Mouse (Mus musculus): Measurements from ENCODE around the gene Il34. TPM values are rescaled to one million over a fixed set of nuclear protein-coding genes. Genes with fewer than 3 reads are reported as not detected.

Il34 gene
- polyA plus RNA-seq, 1 experiment from 2014 or later, result 4.5 TPM

DNA sequence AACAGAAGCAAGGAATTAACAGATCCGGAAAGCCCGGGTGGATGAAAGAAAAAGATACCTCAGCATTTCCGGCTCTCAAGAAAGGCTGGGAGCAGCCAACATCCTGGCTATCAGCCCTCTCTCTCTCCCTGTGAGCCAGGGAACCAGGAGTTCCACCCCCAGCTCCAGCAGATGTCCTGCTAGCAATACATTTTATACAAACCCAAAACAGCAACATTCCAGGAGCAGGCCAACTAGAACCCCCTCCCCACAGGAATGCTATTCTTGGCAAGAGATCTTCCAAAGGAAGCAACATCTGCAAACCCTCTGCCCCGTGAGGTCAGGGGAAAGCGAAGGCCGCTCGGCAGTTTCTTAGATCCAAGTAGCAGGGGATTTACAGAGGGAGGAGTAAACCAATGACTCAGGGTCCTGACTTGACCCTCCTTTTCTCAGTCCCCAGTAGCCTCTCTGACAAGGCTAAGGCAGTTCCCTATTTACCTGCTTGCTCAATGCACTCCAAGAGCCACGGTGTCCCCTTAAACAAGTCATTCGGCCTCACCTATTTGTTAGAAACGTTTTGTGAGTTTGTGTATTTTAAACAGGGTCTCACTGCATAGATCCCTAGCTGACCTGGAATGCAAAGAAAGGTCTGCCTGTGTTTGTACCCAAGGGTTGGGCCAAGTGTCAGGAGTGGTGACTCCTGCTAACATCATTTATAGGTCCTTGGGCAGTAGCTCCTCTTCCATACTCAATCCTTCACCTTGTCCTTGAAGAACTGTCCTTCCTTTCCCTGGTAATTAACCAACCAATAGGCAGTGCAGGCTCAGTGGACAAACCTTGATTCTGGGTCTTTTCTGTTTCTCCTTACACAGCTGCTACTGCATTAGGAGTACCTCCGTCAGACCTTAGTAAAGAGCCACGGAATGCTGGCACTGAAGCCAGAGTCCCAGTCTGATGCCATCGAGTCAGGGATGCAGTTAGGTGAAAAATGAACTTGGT is 3.1 kb upstream of the Il34 start:
- peak; percentile 73; the same call in 1 of the 2 replicates for ATAC-seq (ENCODE audit: borderline replicate concordance, extremely low read depth, low FRiP score, low TSS enrichment)
- Histone ChIP-seq H3K9me3 (no peaks in the 10 kb centered on the region), H3K4me2 (no peak overlapping the region), H3K4me1 (peaks cover 36% of the 10 kb centered on the region), H3K27me3 (no peaks in the 10 kb centered on the region), H3K27ac (peak overlapping the region; percentile 65), H3K4me3 (no peak overlapping the region), H3K36me3 (peaks cover 49% of the 10 kb centered on the region), H3K9ac (no peak overlapping the region)
- 34% methylated on average over 13 of the region's 13 CpGs for WGBS

DNA sequence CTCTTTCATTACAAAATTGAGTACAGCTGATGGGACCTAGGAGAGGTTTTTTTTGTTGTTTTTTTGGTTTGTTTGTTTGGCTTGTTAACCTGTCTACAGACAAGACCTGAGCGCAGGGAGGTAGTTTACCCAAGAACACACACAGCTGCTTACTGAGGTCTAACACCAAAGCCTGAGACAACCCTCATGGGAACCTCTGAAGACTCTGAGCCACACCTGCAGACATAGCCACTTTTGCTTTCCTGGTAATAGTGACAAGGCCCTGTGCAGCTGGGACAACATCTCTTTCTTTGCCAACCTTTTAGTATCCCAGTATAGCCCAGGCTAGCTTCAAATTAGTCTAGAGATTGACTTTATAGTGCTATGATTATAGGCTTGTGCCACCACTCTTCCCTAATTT is 422 bp upstream of the Il34 start:
- 0 out of 2 replicates have a peak overlapping the region, but pooled peaks have one; percentile 70 for H3K27ac ChIP-seq
- no peak for ATAC-seq (ENCODE audit: borderline replicate concordance, extremely low read depth, low FRiP score, low TSS enrichment)
- H3K4me1 ChIP-seq, result peaks cover 36% of the 10 kb centered on the region
- no peak overlapping the region for H3K9ac ChIP-seq
- no peaks in the 10 kb centered on the region for H3K27me3 ChIP-seq
- H3K9me3 ChIP-seq, result no peaks in the 10 kb centered on the region
- peaks cover 23% of the 10 kb centered on the region for H3K36me3 ChIP-seq
- H3K4me2 ChIP-seq, result no peak overlapping the region; the same call in 1 of the 2 replicates
- no peak overlapping the region for H3K4me3 ChIP-seq
- WGBS, result 79% methylated on average over 1 of the region's 1 CpGs

DNA sequence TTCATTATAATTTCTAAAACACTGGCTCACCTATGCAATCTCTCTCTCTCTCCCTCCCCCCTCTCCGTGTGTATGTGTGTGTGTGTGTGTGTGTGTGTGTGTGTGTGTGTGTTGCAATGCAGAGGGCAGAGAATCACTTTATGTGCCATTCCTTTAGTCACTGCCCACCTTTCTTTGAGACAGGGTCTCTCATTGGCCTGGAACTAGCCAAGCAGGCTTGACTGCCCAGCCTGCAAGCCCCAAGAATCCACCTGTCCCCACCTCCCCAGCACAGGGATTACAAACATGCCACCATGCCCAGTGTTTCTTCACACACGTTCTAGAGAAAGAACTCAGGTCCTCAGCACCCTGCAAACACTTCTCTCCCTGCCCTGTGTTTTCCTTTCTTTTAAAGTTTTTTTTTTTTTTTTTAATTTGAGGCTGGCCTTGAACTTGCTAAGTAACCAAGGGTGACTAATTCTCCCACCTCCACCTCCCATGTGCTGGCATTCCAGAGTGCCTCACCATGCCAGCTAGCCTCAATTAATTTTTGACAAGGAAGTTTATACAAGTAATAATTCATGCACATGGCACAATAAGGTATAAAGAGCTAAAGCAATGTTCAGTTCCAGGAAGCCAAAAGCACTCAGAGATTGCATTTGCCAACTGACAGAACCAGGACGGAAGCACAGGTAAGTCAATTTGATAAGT is 754 bp downstream of the Il34 start:
- Histone ChIP-seq H3K9ac (no peak overlapping the region), H3K4me3 (peak overlapping the region; percentile 21; the same call in 1 of the 2 replicates), H3K4me2 (peak overlapping the region; percentile 49), H3K36me3 (peaks cover 11% of the 10 kb centered on the region), H3K27me3 (no peaks in the 10 kb centered on the region), H3K9me3 (no peaks in the 10 kb centered on the region), H3K27ac (peak overlapping the region; percentile 70), H3K4me1 (peaks cover 36% of the 10 kb centered on the region)
- WGBS, result 38% methylated on average over 3 of the region's 3 CpGs
- no peak for ATAC-seq (ENCODE audit: borderline replicate concordance, extremely low read depth, low FRiP score, low TSS enrichment)

DNA sequence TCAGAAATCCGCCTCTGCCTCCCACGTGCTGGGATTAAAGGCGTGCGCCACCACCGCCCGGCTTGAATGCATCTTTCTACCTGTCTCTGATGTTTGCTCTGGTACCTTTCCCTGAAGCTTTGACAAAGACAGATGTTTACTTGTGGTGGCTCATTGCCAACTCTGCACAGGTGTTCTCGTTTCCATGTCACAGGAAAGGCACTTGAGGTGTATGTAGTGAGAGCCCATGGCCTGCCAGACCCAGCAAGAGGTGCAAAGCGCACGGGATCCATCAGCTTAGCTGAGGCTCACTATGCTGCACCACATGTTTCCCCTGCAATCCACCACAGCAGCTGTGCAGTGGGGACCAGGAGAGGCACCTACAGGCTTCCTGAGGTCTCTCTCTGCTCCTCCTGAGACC is 1.9 kb downstream of the Il34 start:
- H3K36me3 ChIP-seq, result no peaks in the 10 kb centered on the region; the same call in 1 of the 2 replicates
- ATAC-seq (ENCODE audit: borderline replicate concordance, extremely low read depth, low FRiP score, low TSS enrichment), result no peak
- H3K9ac ChIP-seq, result no peak overlapping the region
- peaks cover 25% of the 10 kb centered on the region for H3K4me1 ChIP-seq
- H3K9me3 ChIP-seq, result no peaks in the 10 kb centered on the region
- no peak overlapping the region for H3K4me2 ChIP-seq
- no peaks in the 10 kb centered on the region for H3K27me3 ChIP-seq
- 83% methylated on average over 9 of the region's 9 CpGs for WGBS
- no peak overlapping the region for H3K4me3 ChIP-seq
- H3K27ac ChIP-seq, result 0 out of 2 replicates have a peak overlapping the region, but pooled peaks have one; percentile 2

DNA sequence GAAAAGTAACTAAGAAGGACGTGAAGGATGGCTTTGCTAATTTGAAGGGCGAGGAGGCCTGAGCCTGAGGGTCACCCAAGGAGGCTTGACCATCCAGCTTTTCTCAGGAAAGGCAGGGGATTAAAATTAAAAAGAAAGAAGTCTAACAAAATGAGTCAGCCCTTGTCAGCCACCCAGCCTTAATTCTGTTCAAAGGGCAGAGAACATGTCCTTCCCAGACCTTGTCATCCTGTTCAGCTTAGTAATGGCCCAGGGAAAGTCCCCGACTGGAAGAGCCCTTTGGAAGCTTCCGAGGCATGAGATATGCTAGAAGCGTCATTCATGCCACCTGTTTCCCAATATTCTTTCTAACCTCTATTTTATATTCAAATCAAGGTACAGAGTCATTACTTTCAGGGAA is 2.7 kb downstream of the Il34 start:
- no peak for ATAC-seq (ENCODE audit: borderline replicate concordance, extremely low read depth, low FRiP score, low TSS enrichment)
- Histone ChIP-seq H3K4me1 (peaks cover 17% of the 10 kb centered on the region), H3K9me3 (no peaks in the 10 kb centered on the region), H3K36me3 (no peaks in the 10 kb centered on the region), H3K4me3 (no peak overlapping the region), H3K9ac (no peak overlapping the region), H3K27ac (no peak overlapping the region), H3K27me3 (no peaks in the 10 kb centered on the region), H3K4me2 (no peak overlapping the region)
- 79% methylated on average over 5 of the region's 5 CpGs for WGBS

DNA sequence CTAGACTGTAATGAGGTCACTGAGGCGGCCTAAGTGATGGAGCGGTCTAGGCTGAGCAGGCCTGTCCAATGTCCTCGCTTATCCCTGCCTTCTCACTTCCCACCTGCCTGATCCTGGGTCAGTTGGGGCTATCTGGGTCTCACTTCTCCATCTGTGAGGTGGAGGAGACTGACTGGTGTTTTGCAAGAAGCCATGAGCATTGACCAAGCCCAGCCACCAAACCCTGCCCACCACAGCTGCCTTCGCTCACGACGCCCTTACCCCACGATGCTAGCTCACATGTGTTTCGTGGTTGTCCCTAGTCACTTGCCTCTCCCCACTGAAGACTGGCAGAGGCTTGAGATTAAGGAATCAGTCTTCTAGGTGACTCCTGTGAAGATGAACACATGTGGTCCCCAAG is 8.6 kb downstream of the Il34 start:
- Histone ChIP-seq H3K4me2 (no peak overlapping the region), H3K9ac (no peak overlapping the region), H3K27ac (no peak overlapping the region), H3K4me3 (no peak overlapping the region), H3K4me1 (peaks cover 18% of the 10 kb centered on the region), H3K27me3 (no peaks in the 10 kb centered on the region), H3K9me3 (peaks cover 4% of the 10 kb centered on the region; the same call in 1 of the 2 replicates), H3K36me3 (no peaks in the 10 kb centered on the region)
- no peak for ATAC-seq (ENCODE audit: borderline replicate concordance, extremely low read depth, low FRiP score, low TSS enrichment)
- 88% methylated on average over 8 of the region's 8 CpGs for WGBS

DNA sequence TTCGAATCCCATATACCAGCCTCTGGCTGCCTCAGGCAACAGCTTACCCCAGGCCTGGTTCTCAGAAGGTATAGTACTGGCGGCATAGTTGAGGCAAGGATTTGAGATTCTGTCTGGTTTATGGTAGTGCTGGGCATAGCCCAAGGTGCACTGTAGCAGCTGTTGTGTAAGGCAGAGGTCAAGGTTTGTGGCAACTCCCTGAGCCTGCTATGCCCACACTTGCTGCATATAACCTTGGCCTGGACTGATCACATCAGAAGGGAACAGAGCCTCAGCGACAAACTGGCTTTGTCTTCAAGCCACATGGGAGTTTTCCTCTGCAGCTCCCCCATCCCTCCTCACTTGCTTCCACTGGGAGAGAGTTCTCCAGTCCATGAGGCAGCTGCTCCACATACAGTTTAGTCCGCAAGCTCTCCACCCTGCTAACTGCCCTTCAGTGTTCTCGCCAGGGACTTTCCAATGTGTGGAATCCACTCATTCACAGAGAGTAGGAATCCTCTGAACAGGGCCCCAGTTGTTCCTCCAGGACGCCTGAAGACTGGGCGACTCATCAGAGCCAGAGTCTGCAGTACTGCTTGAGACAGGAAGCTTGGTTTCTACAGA is 11.3 kb downstream of the Il34 start:
- H3K9ac ChIP-seq, result no peak overlapping the region
- peaks cover 34% of the 10 kb centered on the region for H3K4me1 ChIP-seq
- WGBS, result 84% methylated on average over 7 of the region's 7 CpGs
- H3K27me3 ChIP-seq, result no peaks in the 10 kb centered on the region
- H3K9me3 ChIP-seq, result peaks cover 4% of the 10 kb centered on the region; the same call in 1 of the 2 replicates
- no peak overlapping the region for H3K4me2 ChIP-seq
- ATAC-seq (ENCODE audit: borderline replicate concordance, extremely low read depth, low FRiP score, low TSS enrichment), result no peak
- no peaks in the 10 kb centered on the region for H3K36me3 ChIP-seq
- no peak overlapping the region for H3K4me3 ChIP-seq
- H3K27ac ChIP-seq, result no peak overlapping the region; the same call in 1 of the 2 replicates

DNA sequence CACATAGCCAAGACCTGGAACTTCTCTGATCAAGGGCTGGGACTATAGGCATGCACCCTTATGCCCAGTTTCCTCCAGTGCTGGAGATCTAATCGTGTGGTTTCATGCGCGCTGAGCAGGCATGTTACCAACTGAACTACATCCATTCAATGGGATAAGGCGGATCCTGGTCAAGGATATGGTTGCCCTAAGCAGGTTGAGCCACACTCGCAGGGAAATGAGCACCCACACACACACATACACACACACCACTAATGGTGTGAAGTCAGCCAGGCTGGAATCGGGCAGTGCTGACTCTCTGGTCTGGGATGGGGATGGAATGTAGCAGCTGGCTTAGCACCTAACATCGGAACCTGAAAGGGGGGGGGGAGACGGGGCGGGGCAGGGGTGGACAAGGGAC is 11.8 kb downstream of the Il34 start:
- peak overlapping the region; percentile 92 for H3K27ac ChIP-seq
- H3K9ac ChIP-seq, result no peak overlapping the region
- peaks cover 39% of the 10 kb centered on the region for H3K4me1 ChIP-seq
- H3K27me3 ChIP-seq, result no peaks in the 10 kb centered on the region
- no peak for ATAC-seq (ENCODE audit: borderline replicate concordance, extremely low read depth, low FRiP score, low TSS enrichment)
- no peak overlapping the region for H3K4me2 ChIP-seq
- WGBS, result 86% methylated on average over 9 of the region's 9 CpGs
- H3K4me3 ChIP-seq, result no peak overlapping the region
- H3K36me3 ChIP-seq, result no peaks in the 10 kb centered on the region
- peaks cover 4% of the 10 kb centered on the region; the same call in 1 of the 2 replicates for H3K9me3 ChIP-seq

DNA sequence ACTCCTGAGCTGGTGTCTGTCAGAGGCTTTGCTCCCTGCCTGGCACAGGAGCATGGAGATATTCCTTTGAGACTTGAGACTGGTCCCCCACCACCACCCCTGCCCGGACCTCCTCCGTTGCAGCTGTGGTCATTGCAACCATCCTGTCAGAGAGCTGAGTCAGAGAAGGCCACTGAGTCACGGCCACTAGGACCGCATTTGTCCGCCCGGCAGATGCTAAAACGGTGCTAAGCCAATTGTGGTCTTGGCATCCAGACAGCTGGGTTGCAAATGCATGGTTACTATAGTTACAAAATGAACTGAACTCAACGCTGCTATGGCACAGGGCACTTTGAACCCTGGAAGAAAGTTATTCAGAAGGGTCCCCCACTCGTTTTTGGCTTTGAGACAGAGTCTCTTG is 12.2 kb downstream of the Il34 start:
- Histone ChIP-seq H3K4me1 (peaks cover 39% of the 10 kb centered on the region), H3K4me3 (0 out of 2 replicates have a peak overlapping the region, but pooled peaks have one; percentile 9), H3K27me3 (no peaks in the 10 kb centered on the region), H3K4me2 (peak overlapping the region; percentile 39), H3K36me3 (no peaks in the 10 kb centered on the region), H3K9me3 (peaks cover 4% of the 10 kb centered on the region; the same call in 1 of the 2 replicates), H3K27ac (peak overlapping the region; percentile 92), H3K9ac (no peak overlapping the region)
- ATAC-seq (ENCODE audit: borderline replicate concordance, extremely low read depth, low FRiP score, low TSS enrichment), result no peak
- WGBS, result 65% methylated on average over 9 of the region's 9 CpGs

DNA sequence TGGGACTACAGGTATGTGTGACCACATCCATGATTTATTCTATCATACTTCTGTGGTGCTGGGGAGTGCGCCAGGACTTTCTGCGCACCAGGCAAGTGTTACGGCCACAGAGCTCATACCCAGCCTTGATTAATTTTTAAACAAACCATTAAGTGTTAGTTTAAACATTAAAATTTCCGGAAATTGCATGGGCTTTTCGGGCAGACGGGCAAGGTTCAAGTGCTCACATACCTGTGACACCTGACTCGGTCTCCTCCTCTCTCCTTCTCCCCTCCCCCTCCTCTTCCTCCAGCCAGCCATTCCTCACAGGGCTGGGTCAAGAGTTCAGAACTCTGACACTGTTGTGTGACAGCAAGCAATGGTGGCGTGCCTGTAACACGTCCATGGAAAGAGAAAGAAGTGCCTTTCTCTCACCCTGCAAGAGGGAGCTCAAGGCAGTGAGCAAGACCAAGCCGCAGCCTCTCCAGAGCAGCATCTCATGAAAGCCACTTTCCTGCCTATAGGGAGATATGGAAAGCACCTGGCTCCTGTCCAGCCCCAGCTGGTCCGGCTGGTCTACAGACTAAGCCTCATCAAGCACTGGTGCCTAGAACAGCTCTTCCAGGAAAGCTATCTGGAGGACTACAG is 13.0 kb downstream of the Il34 start:
- Histone ChIP-seq H3K4me2 (peak overlapping the region; percentile 39), H3K9ac (no peak overlapping the region), H3K36me3 (no peaks in the 10 kb centered on the region), H3K4me1 (peaks cover 39% of the 10 kb centered on the region), H3K9me3 (peaks cover 4% of the 10 kb centered on the region; the same call in 1 of the 2 replicates), H3K4me3 (0 out of 2 replicates have a peak overlapping the region, but pooled peaks have one; percentile 9), H3K27me3 (no peaks in the 10 kb centered on the region), H3K27ac (peak overlapping the region; percentile 92)
- WGBS, result 25% methylated on average over 11 of the region's 11 CpGs
- peak; percentile 76 for ATAC-seq (ENCODE audit: borderline replicate concordance, extremely low read depth, low FRiP score, low TSS enrichment)

DNA sequence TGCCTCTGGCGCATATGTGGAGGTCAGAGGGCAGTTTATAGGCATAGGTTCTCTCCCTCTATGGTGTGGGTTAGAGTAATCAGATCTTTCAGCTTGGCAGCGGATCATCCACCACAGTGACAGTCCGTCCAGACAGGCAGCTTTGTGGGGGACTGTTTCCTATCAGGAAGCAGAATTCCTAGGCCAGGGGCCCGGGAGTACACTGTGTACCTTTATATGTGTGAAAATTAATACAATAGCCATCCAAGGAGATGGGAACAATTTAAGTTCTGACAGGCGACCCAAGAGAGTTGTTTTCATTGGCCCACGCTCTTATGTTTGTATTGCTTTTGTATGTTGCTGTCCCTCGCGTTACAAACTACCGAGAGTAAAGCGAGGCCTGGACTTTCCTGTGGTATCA is 14.6 kb downstream of the Il34 start:
- no peaks in the 10 kb centered on the region for H3K27me3 ChIP-seq
- H3K4me1 ChIP-seq, result peaks cover 39% of the 10 kb centered on the region
- ATAC-seq (ENCODE audit: borderline replicate concordance, extremely low read depth, low FRiP score, low TSS enrichment), result no peak
- H3K9ac ChIP-seq, result no peak overlapping the region
- no peak overlapping the region for H3K4me2 ChIP-seq
- H3K9me3 ChIP-seq, result peaks cover 4% of the 10 kb centered on the region; the same call in 1 of the 2 replicates
- WGBS, result 56% methylated on average over 10 of the region's 10 CpGs
- H3K27ac ChIP-seq, result no peak overlapping the region
- no peaks in the 10 kb centered on the region for H3K36me3 ChIP-seq
- no peak overlapping the region for H3K4me3 ChIP-seq
